Mouse (Mus musculus) cerebellum, adult 2 months (tissue): ENCODE results near the gene Pitx3. TPM values are rescaled to one million over a fixed set of nuclear protein-coding genes. Genes with fewer than 3 reads are reported as not detected.
"Not testable (repeated sequence)": the region's sequence is repeated elsewhere in the genome, so short reads cannot be mapped to it uniquely, and the experiment has no call there.

Experiments used
- DNase-seq, 2 experiments: peaks; one replicate each; pipeline ENCODE4 v3.0.0; 2021
- H3K27ac ChIP-seq: fragments of 200-500 bp; 2 replicates; pipeline ENCODE4 v1.5.1; 2012; ENCODE audit warnings: low read length, control low read depth, inconsistent platforms; ENCODE audit not compliant: insufficient read depth
- H3K27me3 ChIP-seq: fragments of 200-500 bp; 2 replicates; pipeline ENCODE4 v1.6.1; 2012; ENCODE audit warnings: inconsistent platforms, mild to moderate bottlenecking, low read length, moderate library complexity; ENCODE audit not compliant: control insufficient read depth, insufficient read depth
- H3K4me1 ChIP-seq: fragments of 200-500 bp; 2 replicates; pipeline ENCODE4 v1.6.1; 2011; ENCODE audit warnings: low read length; ENCODE audit not compliant: control insufficient read depth, insufficient read depth
- H3K4me3 ChIP-seq: fragments of 200-500 bp; replicated peaks from 2 replicates; pipeline ENCODE3; 2011; ENCODE audit warnings: mild to moderate bottlenecking, low read depth, low read length, control low read depth; ENCODE audit not compliant: insufficient read depth
- CTCF ChIP-seq: fragments of 200-500 bp; IDR thresholded peaks from 2 replicates; pipeline ENCODE4 v1.5.1; 2011; ENCODE audit warnings: low read depth, mild to moderate bottlenecking, control low read depth, low read length, moderate library complexity, borderline replicate concordance; ENCODE audit not compliant: insufficient read depth
- POLR2A ChIP-seq: fragments of 200-500 bp; IDR thresholded peaks from 2 replicates; pipeline ENCODE4 v1.6.1; 2011; ENCODE audit warnings: low read length, control low read depth, borderline replicate concordance; ENCODE audit not compliant: insufficient read depth
- WGBS: fragments of 180-500 bp; shearing (Covaris S2); methylation state at CpG from one replicate; pipeline ENCODE4 v1.1.7; 2018; 5-methylcytosine and 5-hydroxymethylcytosine counted together
- polyA plus RNA-seq: library from polyadenylated mRNA; depleted of rRNA; stranded (reverse); fragments of >200 nt; gene quantifications from 2 replicates; pipeline ENCODE4 v1.2.3, GENCODE M21; 2012

The Pitx3 gene
- polyA plus RNA-seq, 1 experiment, result 0.31 TPM

- Histone ChIP-seq H3K27ac (no peak overlapping the region), H3K27me3 (no peaks in the 10 kb centered on the region), H3K4me3 (no peak overlapping the region), H3K4me1 (no peaks in the 10 kb centered on the region)
- TF ChIP-seq CTCF (no peak), POLR2A (no peak)
- 64% methylated on average over 1 of the region's 1 CpGs for WGBS
- DNase-seq, result no peak
These were observed 21.8 kb upstream of the Pitx3 start for GRCm38 (mm10) chr19:46169913-46170312.

- H3K4me1 ChIP-seq, result no peaks in the 10 kb centered on the region
- H3K4me3 ChIP-seq, result no peak overlapping the region
- no peaks in the 10 kb centered on the region for H3K27me3 ChIP-seq
- TF ChIP-seq CTCF (no peak), POLR2A (no peak)
- H3K27ac ChIP-seq, result no peak overlapping the region
- DNase-seq, result no peak
- 87% methylated on average over 3 of the region's 3 CpGs for WGBS
These were observed 21.3 kb upstream of the Pitx3 start for GRCm38 (mm10) chr19:46169396-46169795.

DNA sequence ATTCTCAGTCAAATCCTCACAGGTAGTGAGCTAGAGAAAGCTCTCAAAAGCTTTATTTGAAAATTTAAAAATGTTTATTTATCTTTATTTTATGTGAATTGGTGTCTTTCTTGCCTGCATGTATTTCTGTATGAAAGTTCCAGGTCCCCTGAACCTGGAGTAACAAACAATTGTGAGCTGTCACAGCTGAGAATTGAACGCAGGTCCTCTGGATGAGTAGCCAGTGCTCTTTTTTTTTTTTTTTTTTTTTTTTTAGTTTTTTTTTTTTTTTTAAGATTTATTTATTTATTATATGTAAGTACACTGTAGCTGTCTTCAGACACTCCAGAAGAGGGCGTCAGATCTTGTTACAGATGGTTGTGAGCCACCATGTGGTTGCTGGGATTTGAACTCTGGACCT, 19.0 kb upstream of the Pitx3 start:
- not testable (repeated sequence) for H3K4me3 ChIP-seq, H3K27ac ChIP-seq, H3K4me1 ChIP-seq, H3K27me3 ChIP-seq, DNase-seq
- 73% methylated on average over 2 of the region's 2 CpGs for whole genome bisulfite sequencing

- H3K4me1 ChIP-seq, result no peaks in the 10 kb centered on the region
- no peak overlapping the region for H3K4me3 ChIP-seq
- no peak for TF ChIP-seq POLR2A
- no peak overlapping the region for H3K27ac ChIP-seq
- WGBS, result 94% methylated on average over 3 of the region's 3 CpGs
- no peak for DNase-seq
- H3K27me3 ChIP-seq, result no peaks in the 10 kb centered on the region
These were observed 17.8 kb upstream of the Pitx3 start for GRCm38 (mm10) chr19:46165950-46166349.

- WGBS, result under 1% methylated on average over 37 of the region's 37 CpGs
- no peaks in the 10 kb centered on the region; the same call in 1 of the 2 replicates for H3K27me3 ChIP-seq
- H3K4me3 ChIP-seq, result peak within 1 kb of the TSS; percentile 97
- TF ChIP-seq POLR2A (peak; percentile 85), CTCF (no peak)
- peak within 1 kb of the TSS; percentile 48 for H3K27ac ChIP-seq
- peaks cover 7% of the 10 kb centered on the region for H3K4me1 ChIP-seq
- peak; percentile 95 to 99 for DNase-seq
These were observed 4.1 kb upstream of the Pitx3 start, which contains the start of gene Gbf1 for GRCm38 (mm10) chr19:46152127-46152803. Gene Gbf1 (plus strand): TSS chr19:46152509.

DNA sequence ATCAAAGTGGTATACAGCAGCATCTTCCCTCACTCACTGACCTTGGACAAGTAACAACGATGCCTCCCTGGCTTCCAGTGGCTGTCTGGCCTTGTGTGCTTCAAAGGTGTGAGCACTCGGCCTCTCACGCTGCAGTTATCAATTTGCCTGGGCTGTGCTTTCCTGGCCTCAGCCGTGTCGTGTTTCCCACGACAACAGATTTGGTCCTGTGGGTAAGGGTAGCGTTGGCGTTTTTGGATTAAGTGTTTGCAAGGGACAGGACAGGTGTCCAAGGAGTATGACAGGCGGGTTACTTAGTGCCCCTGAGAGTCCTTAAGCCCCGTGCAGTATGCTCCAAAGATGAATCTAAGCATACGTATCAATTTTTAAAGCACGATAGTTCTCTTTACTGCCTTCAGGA, 965 bp upstream of the Pitx3 start:
- no peak for TF ChIP-seq CTCF
- no peak for TF ChIP-seq POLR2A
- 48% methylated on average over 12 of the region's 12 CpGs for WGBS
- H3K27me3 ChIP-seq, result no peaks in the 10 kb centered on the region; the same call in 1 of the 2 replicates
- H3K27ac ChIP-seq, result no peak overlapping the region
- no peak overlapping the region for H3K4me3 ChIP-seq
- no peak for DNase-seq
- peaks cover 4% of the 10 kb centered on the region; the same call in 1 of the 2 replicates for H3K4me1 ChIP-seq

DNA sequence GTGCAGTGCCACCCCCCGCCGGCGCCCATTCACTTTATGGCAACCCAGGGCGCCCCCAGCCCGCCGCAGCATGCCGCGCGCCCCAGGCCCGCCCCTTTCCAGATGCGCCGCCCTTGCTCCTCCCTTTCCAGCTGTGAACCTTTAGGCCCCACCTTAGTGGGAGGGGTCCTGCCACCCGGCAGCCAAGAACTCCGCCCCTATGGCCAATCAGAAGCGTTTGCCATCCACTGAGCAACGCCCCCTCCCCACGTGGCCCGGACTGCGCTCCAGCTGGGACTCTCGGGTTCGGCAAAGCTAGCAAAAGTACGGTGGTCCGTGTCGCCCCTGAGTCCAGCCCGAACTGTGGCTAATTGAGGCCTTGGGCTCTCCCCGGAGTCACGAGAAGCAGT, 240 bp upstream of the Pitx3 start:
- under 1% methylated on average over 27 of the region's 27 CpGs for WGBS
- H3K27ac ChIP-seq, result no peak overlapping the region
- peak overlapping the region; percentile 29 for H3K4me3 ChIP-seq
- TF ChIP-seq POLR2A, result no peak
- no peak for TF ChIP-seq CTCF
- no peak for DNase-seq
- H3K4me1 ChIP-seq, result peaks cover 4% of the 10 kb centered on the region; the same call in 1 of the 2 replicates
- no peaks in the 10 kb centered on the region; the same call in 1 of the 2 replicates for H3K27me3 ChIP-seq

DNA sequence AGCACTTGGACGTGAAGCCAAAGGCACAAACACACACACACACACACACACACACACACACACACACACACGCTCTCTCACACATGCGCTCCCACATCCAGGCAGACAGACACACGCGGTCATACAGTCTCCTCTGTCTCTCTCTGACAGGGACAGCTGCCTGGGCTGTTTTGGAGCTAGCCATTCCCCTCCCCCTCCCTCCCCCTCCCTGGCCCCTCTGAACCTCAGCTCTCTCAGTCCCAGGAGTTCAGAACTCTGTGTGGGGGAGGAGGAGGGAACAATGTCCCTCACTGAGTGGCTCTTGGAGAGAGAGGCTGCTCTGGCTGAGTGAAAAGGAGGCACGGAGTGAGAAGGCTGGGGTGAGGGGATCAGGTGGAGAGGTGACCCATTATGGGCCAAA, 7.0 kb downstream of the Pitx3 start:
- Histone ChIP-seq H3K27me3 (no peaks in the 10 kb centered on the region; the same call in 1 of the 2 replicates), H3K27ac (no peak overlapping the region), H3K4me1 (peaks cover 4% of the 10 kb centered on the region; the same call in 1 of the 2 replicates), H3K4me3 (no peak overlapping the region)
- 59% methylated on average over 6 of the region's 6 CpGs for WGBS
- TF ChIP-seq CTCF (no peak), POLR2A (no peak)
- no peak for DNase-seq

- Histone ChIP-seq H3K27ac (no peak overlapping the region), H3K27me3 (no peaks in the 10 kb centered on the region; the same call in 1 of the 2 replicates), H3K4me3 (no peak overlapping the region), H3K4me1 (peaks cover 4% of the 10 kb centered on the region; the same call in 1 of the 2 replicates)
- WGBS, result 37% methylated on average over 2 of the region's 2 CpGs
- no peak for DNase-seq
- TF ChIP-seq CTCF, result no peak
These were observed 7.8 kb downstream of the Pitx3 start for GRCm38 (mm10) chr19:46140324-46140723.
